Mouse (Mus musculus): ENCODE measurements around the gene Notch3.
A peak's percentile ranks its signal among the peaks of the same experiment; 100 is the strongest.

DNA sequence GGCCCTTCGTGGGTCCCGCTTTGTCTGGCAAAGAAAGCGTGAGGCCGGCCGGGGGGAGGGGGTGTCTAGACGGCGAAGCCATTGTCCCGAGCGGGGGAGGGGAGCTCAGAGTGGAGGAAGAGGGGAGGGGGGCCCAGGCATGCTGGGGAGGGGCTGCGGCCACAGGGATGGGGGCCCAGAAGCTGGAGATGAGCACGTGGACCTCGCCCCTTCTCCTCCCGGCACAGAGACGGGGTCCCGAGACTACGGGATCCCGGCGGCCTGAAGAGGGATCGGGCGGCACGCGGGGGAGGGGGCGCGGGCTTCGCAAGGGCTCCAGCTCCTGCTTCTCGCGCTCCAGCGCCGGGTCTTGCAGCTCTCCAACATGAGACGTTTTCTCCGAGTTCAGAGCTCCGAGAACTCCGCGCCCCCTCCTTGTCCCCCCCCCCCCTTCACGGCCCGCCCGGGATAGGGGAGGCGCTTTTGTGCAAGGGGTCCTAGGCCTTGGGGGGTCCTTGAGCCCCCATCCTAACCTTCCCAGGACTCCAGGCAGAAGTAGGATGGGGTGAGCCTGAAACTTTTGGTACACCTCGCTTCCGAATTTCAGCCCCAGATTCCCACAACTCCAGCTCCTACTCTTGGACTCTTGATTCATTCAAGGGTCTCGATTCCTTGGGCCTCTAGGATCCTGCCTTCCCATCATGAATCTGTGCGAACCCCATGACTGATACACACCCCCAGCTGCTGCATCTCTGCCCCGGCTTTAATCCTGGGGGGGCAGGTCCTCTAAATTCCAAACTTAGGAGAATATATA lies 653 bp downstream of the Notch3 start:
- no peak for TF ChIP-seq CTCF (IDR thresholded peaks at IDR 0.05; ENCODE audit: borderline replicate concordance, extremely low read depth, insufficient read depth, insufficient read length)
- TF ChIP-seq POLR2A (IDR thresholded peaks at IDR 0.05; ENCODE audit: borderline replicate concordance, extremely low read depth, insufficient read depth, insufficient read length, poor library complexity, severe bottlenecking), result peak; percentile 27; the same call in 1 of the 2 replicates
